In the genomic region with DNA sequence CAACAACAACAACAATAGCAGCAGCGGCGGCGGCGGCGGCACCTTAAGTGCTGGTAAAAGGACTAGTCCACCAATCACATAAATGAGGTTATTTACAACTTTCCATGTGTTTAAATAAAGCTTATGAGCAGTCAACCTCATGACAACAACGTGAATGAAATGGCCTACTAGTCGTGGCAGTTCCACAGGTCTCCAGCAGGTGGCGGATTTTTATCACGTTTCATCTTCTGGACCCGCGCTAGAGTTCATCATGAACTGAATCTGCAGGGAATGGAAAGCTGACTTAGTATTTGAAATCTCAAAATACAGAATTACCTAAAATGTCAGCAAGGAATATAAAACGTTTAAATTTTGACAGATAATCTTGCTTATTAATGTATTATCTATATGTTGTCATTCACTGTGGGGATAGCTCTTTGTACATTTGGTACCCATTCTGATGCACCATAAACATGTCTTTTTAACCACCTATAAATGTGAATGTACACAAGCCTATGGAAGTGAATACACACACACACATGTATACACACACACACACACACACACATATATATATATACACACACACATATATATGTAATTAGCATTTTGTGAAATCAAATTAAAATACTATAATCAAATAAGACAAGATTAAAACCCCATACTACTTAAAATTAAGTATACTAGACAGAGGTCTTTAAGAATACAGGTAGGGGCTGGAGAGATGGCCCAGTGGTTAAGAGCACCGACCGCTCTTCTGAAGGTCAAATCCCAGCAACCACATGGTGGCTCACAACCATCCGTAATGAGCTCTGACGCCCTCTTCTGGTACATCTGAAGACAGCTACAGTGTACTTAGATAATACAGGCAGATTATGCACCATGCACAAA, we compare ENCODE assay signal across 8 mouse cellular contexts. TPM values are rescaled to one million over a fixed set of nuclear protein-coding genes. Genes with fewer than 3 reads are reported as not detected.
DNase-seq lines count a peak whose midpoint lies in the region; ATAC-seq and TF ChIP-seq lines count a peak whose summit lies in the region.

No protein-coding gene starts in this region.

- H3K4me3 ChIP-seq in liver, embryonic 11.5 days (ENCODE audit: low read depth, low read length) = no peak overlapping the region
- no peak overlapping the region for H3K4me3 ChIP-seq in stomach, postnatal 0 days (ENCODE audit: low read depth, low read length)

- TF ChIP-seq CTCF in stomach, postnatal 0 days (IDR thresholded peaks at IDR 0.05; ENCODE audit: low read depth) = peak; percentile 91

- H3K4me1 ChIP-seq in liver, embryonic 11.5 days (replicated peaks; ENCODE audit: control insufficient read depth, insufficient read depth, low read length) = no peaks in the 10 kb centered on the region; the same call in 1 of the 2 replicates
- no peaks in the 10 kb centered on the region for H3K4me1 ChIP-seq in stomach, postnatal 0 days (replicated peaks; ENCODE audit: control insufficient read depth, insufficient read depth)

- H3K36me3 ChIP-seq in liver, embryonic 11.5 days (ENCODE audit: control insufficient read depth, insufficient read depth, low read length) = peaks cover 3% of the 10 kb centered on the region; the same call in 1 of the 2 replicates
- peaks cover 5% of the 10 kb centered on the region; the same call in 1 of the 2 replicates for H3K36me3 ChIP-seq in stomach, postnatal 0 days (ENCODE audit: control insufficient read depth, insufficient read depth, low read length)

- TF ChIP-seq EP300 in stomach, postnatal 0 days (optimal IDR thresholded peaks at IDR 0.05) = no peak

- no peak overlapping the region for H3K9ac ChIP-seq in liver, embryonic 11.5 days (ENCODE audit: low read depth, low read length)
- H3K9ac ChIP-seq in stomach, postnatal 0 days (ENCODE audit: low read length) = no peak overlapping the region

- no peak overlapping the region for H3K4me2 ChIP-seq in liver, embryonic 11.5 days
- no peak overlapping the region for H3K4me2 ChIP-seq in stomach, postnatal 0 days (replicated peaks; ENCODE audit: low read depth)

- DNase-seq in B cell, adult 2 months = peak; percentile 80 to 82
- DNase-seq in T-cell, adult 2 months (ENCODE audit: low spot score) = peak; percentile 63
- peak; percentile 80 to 86 for DNase-seq in cerebellum, postnatal 25 days
- peak; percentile 33 to 53 for DNase-seq in gastrocnemius, adult 8-10 months (ENCODE audit: low spot score in 2 of 2)
- peak; percentile 77 for DNase-seq in kidney, adult 9 months
- DNase-seq in liver, embryonic 11.5 days (ENCODE audit: low spot score) = peak; percentile 53
- DNase-seq in natural killer cell, adult 2 months (ENCODE audit: low spot score in 2 of 2) = peak; percentile 50 to 73
- DNase-seq in stomach, postnatal 0 days (ENCODE audit: low spot score) = peak; percentile 73

- no peaks in the 10 kb centered on the region for H3K27me3 ChIP-seq in liver, embryonic 11.5 days (replicated peaks; ENCODE audit: control insufficient read depth, insufficient read depth, low read length)
- no peaks in the 10 kb centered on the region for H3K27me3 ChIP-seq in stomach, postnatal 0 days (ENCODE audit: control insufficient read depth, insufficient read depth, low read length)

- H3K27ac ChIP-seq in liver, embryonic 11.5 days (ENCODE audit: low read depth, low read length) = no peak overlapping the region
- H3K27ac ChIP-seq in stomach, postnatal 0 days (replicated peaks) = no peak overlapping the region

- ATAC-seq in liver, embryonic 11.5 days (replicated peaks; ENCODE audit: low FRiP score) = 0 out of 2 replicates have a peak, but pooled peaks have one; percentile 16
- ATAC-seq in stomach, postnatal 0 days (ENCODE audit: low FRiP score, low TSS enrichment) = no peak

- no peaks in the 10 kb centered on the region for H3K9me3 ChIP-seq in liver, embryonic 11.5 days (ENCODE audit: control insufficient read depth, low read length)
- H3K9me3 ChIP-seq in stomach, postnatal 0 days (ENCODE audit: control insufficient read depth, low read length) = no peaks in the 10 kb centered on the region

- 36% methylated on average over 16 of the region's 16 CpGs for WGBS in liver, embryonic 11.5 days
- 44% methylated on average over 16 of the region's 16 CpGs for WGBS in stomach, postnatal 0 days

RNA-seq across cellular contexts. Expression of a gene that starts 49.1 kb away (rescaled TPM):
- 10 to 100 TPM; 15.9 to 21.0 (median 19.1) TPM for total RNA-seq in gastrocnemius, adult 8-10 months (2022)
- 53.7 and 54.7 TPM in 2 replicates for polyA plus RNA-seq in liver, embryonic 11.5 days (2014; fragmentation: Nextera tagmentation; extraction: Ambion mirVana)
- polyA plus RNA-seq in stomach, postnatal 0 days (2015; fragmentation: Nextera tagmentation; extraction: Ambion mirVana) = 44.9 and 49.5 TPM in 2 replicates
